Mouse (Mus musculus) forebrain, embryonic 11.5 days (tissue): ENCODE data around the gene Trappc3. TPM values are rescaled to one million over a fixed set of nuclear protein-coding genes. Genes with fewer than 3 reads are reported as not detected.

Experiments
- ATAC-seq: fragments of 200-750 bp; cut with Nextera tagmentation; replicated peaks from 2 replicates; pipeline ENCODE4 v1.8.0; 2017; ENCODE audit warnings: moderate TSS enrichment; ENCODE audit not compliant: low FRiP score
- DNase-seq: peaks from one replicate; pipeline ENCODE4 v3.0.0-alpha.2; 2017; ENCODE audit warnings: low spot score
- H3K27ac ChIP-seq: fragments of 300-500 bp; sonication (generic); 2 replicates; pipeline ENCODE4 v1.5.1; 2014; ENCODE audit warnings: low read depth, low read length
- H3K27me3 ChIP-seq: fragments of 300-500 bp; sonication (generic); 2 replicates; pipeline ENCODE4 v1.6.1; 2014; ENCODE audit warnings: mild to moderate bottlenecking, low read length, mixed read lengths; ENCODE audit not compliant: control insufficient read depth, insufficient read depth
- H3K36me3 ChIP-seq: fragments of 300-500 bp; sonication (generic); 2 replicates; pipeline ENCODE4 v1.6.1; 2014; ENCODE audit warnings: mild to moderate bottlenecking, low read length, moderate library complexity, mixed read lengths; ENCODE audit not compliant: control insufficient read depth, insufficient read depth
- H3K4me1 ChIP-seq: fragments of 300-500 bp; sonication (generic); replicated peaks from 2 replicates; pipeline ENCODE4 v1.6.1; 2014; ENCODE audit warnings: low read length, mixed read lengths; ENCODE audit not compliant: control insufficient read depth, insufficient read depth
- H3K4me2 ChIP-seq: fragments of 300-500 bp; sonication (generic); 2 replicates; pipeline ENCODE4 v1.6.1; 2014; ENCODE audit warnings: low read depth, mild to moderate bottlenecking, low read length, moderate library complexity, mixed read lengths; ENCODE audit not compliant: severe bottlenecking
- H3K4me3 ChIP-seq: fragments of 300-500 bp; sonication (generic); 2 replicates; pipeline ENCODE4 v1.5.1; 2014; ENCODE audit warnings: low read depth, low read length
- H3K9ac ChIP-seq: fragments of 300-500 bp; sonication (generic); 2 replicates; pipeline ENCODE4 v1.6.1; 2014; ENCODE audit warnings: low read length
- H3K9me3 ChIP-seq: fragments of 300-500 bp; sonication (generic); 2 replicates; pipeline ENCODE4 v1.6.1; 2016; ENCODE audit warnings: low read length, mixed read lengths; ENCODE audit not compliant: control insufficient read depth
- WGBS: fragments of 180-500 bp; shearing (Covaris S2); extraction: QIAGEN DNeasy Blood & Tissue Kit; methylation state at CpG from one replicate; pipeline ENCODE4 v1.1.7; 2014; 5-methylcytosine and 5-hydroxymethylcytosine counted together
- polyA plus RNA-seq: library from polyadenylated mRNA; unstranded; fragments of >200 nt; fragmentation: Nextera tagmentation; extraction: Ambion mirVana; gene quantifications from 2 replicates; pipeline ENCODE4 v1.2.1, GENCODE M21; 2014

The Trappc3 gene
- polyA plus RNA-seq, 1 experiment from 2014 or later, result 23.3 TPM

DNA sequence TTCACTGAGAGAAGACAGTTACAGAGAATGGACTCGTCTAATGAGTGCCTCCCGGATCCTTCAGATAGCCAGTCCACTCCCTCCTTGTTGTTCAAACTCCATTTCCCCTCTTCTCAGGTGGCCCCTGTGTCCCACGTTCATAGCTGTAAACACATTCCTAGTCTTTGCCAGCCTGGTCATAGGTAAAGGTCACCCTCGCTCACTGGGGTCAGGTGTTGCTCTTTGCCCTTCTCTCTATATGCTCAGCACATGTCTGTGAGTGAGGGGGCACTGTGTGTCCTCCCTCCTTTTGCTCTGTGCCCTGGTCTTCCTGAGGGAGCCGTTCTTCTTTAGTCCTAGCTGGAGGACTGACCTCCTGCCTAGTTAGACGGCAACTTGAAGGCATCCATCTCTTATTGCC lies 57.7 kb downstream of the Trappc3 start:
- 88% methylated on average over 6 of the region's 6 CpGs for WGBS
- H3K27me3 ChIP-seq, result peaks cover 6% of the 10 kb centered on the region; the same call in 1 of the 2 replicates
- DNase-seq (no peak), ATAC-seq (no peak)
- no peak overlapping the region for H3K9ac ChIP-seq
- H3K4me3 ChIP-seq, result no peak overlapping the region
- H3K4me1 ChIP-seq, result peaks cover 6% of the 10 kb centered on the region; the same call in 1 of the 2 replicates
- H3K36me3 ChIP-seq, result peaks cover 6% of the 10 kb centered on the region
- no peaks in the 10 kb centered on the region for H3K9me3 ChIP-seq
- no peak overlapping the region for H3K4me2 ChIP-seq
- H3K27ac ChIP-seq, result no peak overlapping the region

DNA sequence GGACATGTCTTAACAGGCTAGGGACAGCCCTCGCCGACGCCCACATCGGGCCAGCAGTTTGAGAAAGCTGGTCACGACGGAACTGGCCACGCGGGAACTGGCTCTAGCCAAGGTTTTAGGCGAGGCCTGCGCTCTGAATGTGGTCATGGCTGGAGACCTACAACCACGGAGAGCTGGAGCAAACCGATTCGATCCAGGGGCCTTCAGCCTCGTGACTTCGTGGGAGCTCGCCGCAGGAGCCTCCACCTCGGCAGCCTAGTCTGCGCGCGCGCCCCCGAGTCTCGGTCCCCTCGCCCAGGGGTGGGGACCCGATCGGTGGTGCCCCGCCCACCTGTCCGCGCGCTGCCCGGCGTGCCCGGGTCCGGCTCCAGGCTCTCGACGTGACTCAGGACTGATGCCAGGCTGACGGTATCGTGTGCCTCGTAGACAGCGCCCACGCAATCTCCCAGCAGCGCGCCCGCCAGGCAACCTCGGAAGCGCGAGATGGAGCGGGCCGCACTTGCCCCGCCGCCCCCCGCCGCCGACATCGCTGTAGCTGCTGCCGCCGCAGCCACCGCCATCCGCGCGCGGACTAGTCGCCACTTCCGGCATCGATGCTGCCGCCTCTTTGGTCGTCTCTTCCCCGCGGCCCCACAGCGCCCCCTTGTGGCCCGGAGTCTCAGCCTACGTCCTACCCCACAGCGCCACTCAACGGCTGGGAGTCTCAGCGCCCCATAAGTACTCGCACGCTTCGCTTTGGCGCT lies 59.2 kb downstream of the Trappc3 start, which contains the start of gene Adprhl2:
TSS of gene Adprhl2 (minus strand) at position 593 of the 743 bp plus-strand sequence.
- Histone ChIP-seq H3K4me3 (peak within 1 kb of the TSS; percentile 84), H3K36me3 (peaks cover 3% of the 10 kb centered on the region), H3K27ac (peak within 1 kb of the TSS; percentile 50; the same call in 1 of the 2 replicates), H3K9ac (peak within 1 kb of the TSS; percentile 84), H3K4me2 (peak within 1 kb of the TSS; percentile 62), H3K4me1 (peaks cover 6% of the 10 kb centered on the region; the same call in 1 of the 2 replicates), H3K27me3 (peaks cover 14% of the 10 kb centered on the region; the same call in 1 of the 2 replicates), H3K9me3 (no peaks in the 10 kb centered on the region)
- peak; percentile 85 for ATAC-seq
- WGBS, result under 1% methylated on average over 79 of the region's 80 CpGs
- peak; percentile 100 for DNase-seq

DNA sequence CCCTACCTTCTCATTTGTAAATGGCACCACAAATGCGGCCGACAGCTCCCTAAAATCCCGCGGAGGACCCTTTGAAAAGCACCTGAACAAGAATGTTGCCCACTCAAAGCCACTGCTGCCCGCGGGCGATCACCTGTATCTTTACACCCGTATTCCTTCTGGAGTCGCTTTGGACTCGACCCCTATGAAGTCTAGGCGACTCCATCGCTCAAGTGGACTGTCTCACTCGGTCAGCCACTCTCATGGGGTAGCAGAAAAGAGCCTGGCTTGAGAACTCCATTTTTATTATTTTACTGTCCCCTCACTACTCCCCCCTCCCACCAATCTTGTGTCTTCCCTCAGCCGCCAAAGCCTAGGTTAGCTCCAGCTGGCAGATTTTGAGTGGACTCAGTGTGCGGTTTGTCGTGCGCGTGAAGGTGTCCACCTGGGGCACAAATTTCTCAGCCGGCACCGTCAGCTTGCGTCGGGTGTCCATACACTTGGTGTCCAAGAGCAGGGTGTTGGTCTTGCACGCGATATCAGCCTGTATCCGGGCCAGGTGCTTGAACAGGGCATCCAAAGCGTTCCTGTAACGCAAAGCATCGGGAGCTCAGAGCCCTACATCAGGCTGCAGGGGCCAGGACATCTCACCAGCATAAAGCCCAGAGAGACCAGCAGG lies 59.9 kb downstream of the Trappc3 start:
- Histone ChIP-seq H3K9ac (no peak overlapping the region), H3K27ac (no peak overlapping the region), H3K4me1 (peaks cover 6% of the 10 kb centered on the region; the same call in 1 of the 2 replicates), H3K36me3 (peaks cover 2% of the 10 kb centered on the region), H3K27me3 (peaks cover 14% of the 10 kb centered on the region; the same call in 1 of the 2 replicates), H3K9me3 (no peaks in the 10 kb centered on the region), H3K4me3 (peak overlapping the region; percentile 84), H3K4me2 (peak overlapping the region; percentile 62)
- ATAC-seq, result no peak; the same call in 1 of the 2 replicates
- 54% methylated on average over 28 of the region's 28 CpGs for WGBS
- DNase-seq, result no peak

DNA sequence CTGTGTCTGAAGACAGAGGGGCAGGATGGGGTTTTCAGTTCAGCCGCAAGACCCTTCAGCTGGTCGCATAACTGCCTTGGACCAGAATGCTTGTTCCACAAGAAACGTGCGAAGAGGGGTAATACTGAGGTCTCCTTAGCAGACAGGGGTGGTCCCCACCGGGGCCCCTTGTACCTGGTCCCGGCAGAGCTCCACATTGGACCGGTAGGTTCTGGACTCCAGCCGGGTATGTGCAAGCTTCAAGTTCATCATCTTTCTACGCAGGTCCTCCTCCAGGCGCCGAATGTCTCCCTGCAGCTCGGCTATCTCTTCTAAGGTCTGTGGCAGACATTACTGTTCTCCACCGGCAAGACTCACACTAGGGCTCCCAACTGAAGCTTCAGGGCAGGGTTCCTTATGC lies 60.5 kb downstream of the Trappc3 start:
- 94% methylated on average over 13 of the region's 13 CpGs for WGBS
- peaks cover 14% of the 10 kb centered on the region; the same call in 1 of the 2 replicates for H3K27me3 ChIP-seq

DNA sequence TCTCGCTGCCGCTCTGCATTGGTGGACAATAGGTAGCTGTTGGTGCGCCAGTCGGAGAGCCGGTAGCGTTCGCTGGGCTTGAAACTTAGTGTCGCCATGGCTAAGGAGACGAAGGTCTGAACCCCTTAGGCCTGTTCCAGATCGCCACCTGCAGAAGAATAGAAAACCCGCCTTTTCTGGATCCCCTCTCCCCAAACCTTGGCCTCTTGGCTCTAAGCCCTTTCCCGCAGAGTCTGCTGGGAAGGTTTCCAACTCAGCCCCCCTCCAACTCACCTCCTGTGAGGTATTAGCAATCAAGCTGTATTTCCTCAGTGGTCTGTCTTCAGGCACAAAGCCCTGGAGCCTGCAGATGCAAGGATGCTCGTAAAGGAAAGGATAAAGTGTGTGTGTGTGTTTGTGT lies 62.7 kb downstream of the Trappc3 start:
- H3K4me2 ChIP-seq, result no peak overlapping the region
- no peak overlapping the region; the same call in none of the 2 replicates for H3K9ac ChIP-seq
- 15% methylated on average over 13 of the region's 13 CpGs for WGBS
- H3K27ac ChIP-seq, result no peak overlapping the region
- DNase-seq (no peak), ATAC-seq (no peak)
- H3K9me3 ChIP-seq, result no peaks in the 10 kb centered on the region
- peaks cover 6% of the 10 kb centered on the region; the same call in 1 of the 2 replicates for H3K4me1 ChIP-seq
- peaks cover 14% of the 10 kb centered on the region; the same call in 1 of the 2 replicates for H3K27me3 ChIP-seq
- no peak overlapping the region for H3K4me3 ChIP-seq
- H3K36me3 ChIP-seq, result no peaks in the 10 kb centered on the region

More for the DNA sequence above, 60.5 kb downstream of the Trappc3 start:
- DNase-seq (no peak), ATAC-seq (no peak)
- no peak overlapping the region for H3K9ac ChIP-seq
- H3K9me3 ChIP-seq, result no peaks in the 10 kb centered on the region
- H3K36me3 ChIP-seq, result no peaks in the 10 kb centered on the region; the same call in 1 of the 2 replicates
- peaks cover 6% of the 10 kb centered on the region; the same call in 1 of the 2 replicates for H3K4me1 ChIP-seq
- H3K4me2 ChIP-seq, result no peak overlapping the region
- H3K4me3 ChIP-seq, result no peak overlapping the region
- H3K27ac ChIP-seq, result no peak overlapping the region

- Histone ChIP-seq H3K4me1 (peaks cover 5% of the 10 kb centered on the region; the same call in 1 of the 2 replicates), H3K36me3 (no peaks in the 10 kb centered on the region), H3K9ac (peak within 1 kb of the TSS; percentile 32), H3K4me2 (0 out of 2 replicates have a peak within 1 kb of the TSS, but pooled peaks have one; percentile 27), H3K9me3 (no peaks in the 10 kb centered on the region), H3K27me3 (peaks cover 14% of the 10 kb centered on the region; the same call in 1 of the 2 replicates), H3K27ac (no peak within 1 kb of the TSS), H3K4me3 (no peak within 1 kb of the TSS)
- DNase-seq (no peak), ATAC-seq (no peak)
- WGBS, result 10% methylated on average over 23 of the region's 23 CpGs
Measured at GRCm38 (mm10) chr4:126325281-126325861, 63.2 kb downstream of the Trappc3 start, which contains the start of gene Tekt2. TSS of gene Tekt2 (minus strand) at chr4:126325688.

Other genes starting within 250 kb of the Trappc3 start
- 0.48 and 0.57 TPM in 2 replicates for gene Csf3r, start 237.8 kb upstream of the Trappc3 start, polyA plus RNA-seq
- 126 TPM in 2 replicates for gene Mrps15, start 215.4 kb upstream of the Trappc3 start, polyA plus RNA-seq
- 26.3 and 27.8 TPM in 2 replicates for gene Oscp1, start 203.8 kb upstream of the Trappc3 start, polyA plus RNA-seq
- gene Lsm10, start 165.7 kb upstream of the Trappc3 start, polyA plus RNA-seq, result 43.0 and 44.4 TPM in 2 replicates
- 37.4 and 37.5 TPM in 2 replicates for gene Stk40, start 158.4 kb upstream of the Trappc3 start, polyA plus RNA-seq
- 18.6 and 19.0 TPM in 2 replicates for gene Eva1b, start 114.6 kb upstream of the Trappc3 start, polyA plus RNA-seq
- 1.6 TPM in 2 replicates for gene Sh3d21, start 98.8 kb upstream of the Trappc3 start, polyA plus RNA-seq
- 251 and 263 TPM in 2 replicates for gene Thrap3, start 59.6 kb upstream of the Trappc3 start, polyA plus RNA-seq
- 80.6 and 83.5 TPM in 2 replicates for gene Map7d1, start 6.0 kb upstream of the Trappc3 start, polyA plus RNA-seq
- gene Col8a2, start 24.5 kb downstream of the Trappc3 start, polyA plus RNA-seq, result 18.0 and 20.4 TPM in 2 replicates
- 66.5 and 70.7 TPM in 2 replicates for gene Adprhl2, start 59.4 kb downstream of the Trappc3 start, polyA plus RNA-seq
- 4.9 and 6.1 TPM in 2 replicates for gene Tekt2, start 63.4 kb downstream of the Trappc3 start, polyA plus RNA-seq
- 16.0 and 21.9 TPM in 2 replicates for gene Ago3, start 167.2 kb downstream of the Trappc3 start, polyA plus RNA-seq
- gene Ago1, start 206.3 kb downstream of the Trappc3 start, polyA plus RNA-seq, result 23.2 and 26.8 TPM in 2 replicates